Mouse (Mus musculus): Measurements from ENCODE around the gene Lgals4.

Gene Lgals4

DNA sequence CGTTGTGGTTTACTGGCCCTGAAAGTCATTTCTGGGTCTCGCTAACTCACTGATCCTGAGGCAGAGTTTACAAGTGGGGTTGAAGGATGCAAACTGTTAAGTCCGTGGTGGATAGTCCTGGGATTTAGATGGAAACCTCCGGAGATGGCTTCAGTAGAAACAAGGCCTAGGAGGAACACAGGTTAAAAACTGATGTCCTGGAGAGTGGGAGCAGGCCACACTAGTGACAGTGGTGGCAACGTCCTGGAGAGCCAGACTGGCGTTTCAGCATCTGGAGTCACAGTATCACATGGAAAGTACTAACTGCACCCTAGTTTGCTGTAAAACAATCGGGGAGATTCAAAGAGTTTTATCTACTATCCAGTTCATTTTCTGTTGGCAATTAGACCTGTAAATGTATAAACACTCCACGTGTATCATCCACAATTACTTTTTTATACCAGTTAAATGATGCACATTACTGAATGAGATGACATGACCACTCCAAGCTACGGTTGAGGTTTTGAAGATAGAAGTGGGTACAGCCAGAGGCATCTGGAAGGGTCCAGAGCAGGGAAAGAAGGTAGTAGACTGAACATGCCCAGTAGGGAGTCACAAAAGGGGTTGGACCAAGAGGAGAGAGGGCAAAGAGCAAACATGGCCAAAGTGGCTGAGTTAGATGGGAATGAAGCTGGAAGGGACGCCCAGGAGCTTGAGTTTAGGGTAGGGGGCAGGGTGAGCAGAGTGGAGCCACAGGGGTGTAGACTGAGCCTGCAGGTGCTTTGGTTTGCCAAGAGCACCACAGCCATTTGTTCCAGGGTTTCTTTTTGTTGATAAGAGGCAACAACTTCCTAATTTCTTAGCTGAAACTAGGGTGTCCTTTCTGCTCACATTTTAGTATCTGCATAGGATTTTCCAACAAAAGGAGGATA is 10.4 kb upstream of the Lgals4 start:
- no peak for DNase-seq

GRCm38 (mm10) chr7:28823932-28824331 is 9.7 kb upstream of the Lgals4 start:
- DNase-seq = no peak

- DNase-seq = peak; percentile 88
These were observed 8.5 kb upstream of the Lgals4 start, which contains the start of gene Ech1 for GRCm38 (mm10) chr7:28824941-28825685. TSS of gene Ech1 (plus strand) at chr7:28825217.

GRCm38 (mm10) chr7:28825686-28826401 is 7.8 kb upstream of the Lgals4 start:
- DNase-seq = peak; percentile 54

DNA sequence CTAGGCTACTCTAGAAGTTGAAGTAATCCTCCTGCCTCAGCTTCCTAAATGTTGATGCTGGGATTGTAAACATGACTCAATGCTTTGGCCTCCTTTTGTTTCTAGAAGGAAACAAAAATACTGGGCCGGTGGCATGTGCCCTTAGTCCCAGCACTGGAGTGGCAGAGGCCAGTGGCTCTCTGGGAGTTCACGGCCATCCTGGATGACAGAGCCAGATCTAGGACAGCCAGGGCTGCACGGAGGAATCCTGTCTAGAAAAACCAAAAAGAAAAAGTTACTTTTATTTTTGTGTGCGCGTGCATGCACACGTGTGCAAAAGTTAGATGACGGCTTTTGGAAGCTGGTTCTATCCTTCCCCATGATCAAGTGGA is 7.3 kb upstream of the Lgals4 start:
- no peak for DNase-seq

- peak; percentile 60 for DNase-seq
These were observed 6.3 kb upstream of the Lgals4 start for GRCm38 (mm10) chr7:28827338-28827737.

- no peak for DNase-seq
These were observed 3.8 kb upstream of the Lgals4 start for GRCm38 (mm10) chr7:28829821-28830220.

DNA sequence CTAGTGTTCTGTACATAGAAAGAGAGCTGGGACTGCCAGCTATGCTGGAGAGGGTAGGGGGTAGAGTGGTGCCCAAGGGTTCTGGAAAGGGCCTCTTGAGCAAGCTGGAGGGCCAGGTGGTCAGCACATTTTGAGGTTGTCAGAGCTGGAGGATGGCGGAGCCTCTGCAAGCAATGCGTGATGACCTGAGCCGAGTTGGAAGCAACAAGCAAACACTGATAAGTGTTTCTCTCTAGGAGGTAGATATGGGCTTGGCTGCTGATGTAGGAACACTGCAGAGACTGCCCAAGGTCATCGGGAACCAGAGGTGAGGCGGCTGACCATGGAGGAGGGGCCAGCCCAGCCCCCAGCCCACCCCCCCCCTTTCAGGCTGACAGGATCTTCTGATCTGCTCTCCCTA is 2.7 kb upstream of the Lgals4 start:
- no peak for DNase-seq

GRCm38 (mm10) chr7:28831411-28832125 is 2.1 kb upstream of the Lgals4 start:
- DNase-seq = no peak

DNA sequence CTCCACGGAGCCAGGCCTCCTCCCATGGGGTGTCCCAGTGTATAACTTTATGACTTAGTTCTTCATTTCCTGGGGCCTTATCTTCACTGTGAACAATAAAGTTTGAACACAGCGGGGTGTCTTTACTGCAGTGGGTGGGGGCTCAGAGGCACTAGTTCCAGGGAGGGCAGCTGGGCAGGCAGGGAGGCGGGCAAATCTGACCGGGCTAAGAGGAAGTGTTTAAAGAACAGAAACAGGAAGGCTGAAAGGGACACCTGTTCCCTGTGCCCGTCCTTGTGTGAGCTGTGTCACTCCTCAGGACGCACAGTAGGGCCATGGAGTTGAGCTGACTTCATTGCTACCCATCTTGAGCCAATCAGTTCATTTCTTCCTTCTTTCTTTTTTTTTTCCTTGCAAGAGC is 1.5 kb upstream of the Lgals4 start:
- no peak for DNase-seq

GRCm38 (mm10) chr7:28836936-28837335 is 3.3 kb downstream of the Lgals4 start:
- no peak for DNase-seq

- DNase-seq = no peak
These were observed 4.7 kb downstream of the Lgals4 start for GRCm38 (mm10) chr7:28838331-28838730.

GRCm38 (mm10) chr7:28847273-28847672 is 13.6 kb downstream of the Lgals4 start:
- DNase-seq = no peak

GRCm38 (mm10) chr7:28849700-28850236 is 16.1 kb downstream of the Lgals4 start:
- DNase-seq = no peak

GRCm38 (mm10) chr7:28850642-28851041 is 17.0 kb downstream of the Lgals4 start:
- DNase-seq = no peak

DNA sequence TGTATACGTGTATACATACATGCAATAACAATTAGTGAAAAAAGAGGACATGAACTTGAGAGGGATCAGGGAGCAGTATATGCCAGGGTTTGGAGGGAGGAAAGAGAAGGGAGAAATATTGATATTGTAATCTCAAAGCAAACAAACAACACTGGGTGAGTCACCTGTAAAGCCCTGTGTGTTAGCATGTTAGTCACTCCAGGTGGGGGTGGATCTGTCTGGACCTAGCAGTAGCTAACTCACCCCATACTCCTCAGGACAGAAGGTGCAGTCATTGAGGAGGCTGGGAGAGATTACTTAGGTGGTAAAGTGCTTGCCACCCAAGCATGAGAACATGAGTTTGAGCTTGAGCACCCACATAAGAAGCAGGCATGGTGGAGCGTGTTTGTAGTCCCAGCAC is 26.3 kb downstream of the Lgals4 start:
- no peak for DNase-seq

- DNase-seq = no peak
These were observed 27.2 kb downstream of the Lgals4 start for GRCm38 (mm10) chr7:28860898-28861297.

- DNase-seq = no peak
These were observed 29.3 kb downstream of the Lgals4 start for GRCm38 (mm10) chr7:28862817-28863499.

DNA sequence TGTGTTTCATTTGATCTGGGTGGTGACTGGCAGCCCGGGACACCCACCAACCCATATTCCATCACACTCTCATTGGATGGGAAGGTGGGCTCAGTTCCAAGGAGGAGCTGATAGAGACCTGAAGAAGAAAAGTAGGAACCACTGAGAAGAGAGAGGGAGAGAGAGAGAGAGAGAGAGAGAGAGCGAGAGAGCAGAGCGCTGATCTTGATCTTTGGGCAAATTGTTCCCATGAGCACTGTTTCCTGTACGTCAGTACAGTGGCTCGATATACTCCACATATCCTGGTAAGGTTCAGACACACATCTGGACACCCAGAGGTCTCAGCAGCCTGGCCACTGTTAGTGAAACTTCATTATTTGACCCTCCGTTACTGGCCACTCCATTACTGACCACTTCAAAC is 29.9 kb downstream of the Lgals4 start, which contains the start of gene Lgals7:
Gene Lgals7, plus strand, starts transcription at position 314 of the 400 bp plus-strand sequence.
- no peak for DNase-seq

- DNase-seq = no peak
These were observed 30.7 kb downstream of the Lgals4 start for GRCm38 (mm10) chr7:28864288-28864750.

- DNase-seq = no peak
These were observed 32.0 kb downstream of the Lgals4 start for GRCm38 (mm10) chr7:28865481-28866300.
